Mouse (Mus musculus): ENCODE data around the gene Dmrta1.

GRCm38 (mm10) chr4:89650352-89651311 is 28.6 kb upstream of the Dmrta1 start:
- no peak for TF ChIP-seq POLR2A (IDR thresholded peaks at IDR 0.05; ENCODE audit: insufficient read depth, low read length)
- no peak for TF ChIP-seq CTCF (IDR thresholded peaks at IDR 0.05; ENCODE audit: low read depth, low read length)

All from ES-Bruce4 (cell line).